Mouse (Mus musculus): Measurements from ENCODE around the gene Vmn1r208.
A peak's percentile ranks its signal among the peaks of the same experiment; 100 is the strongest.
"Not testable (repeated sequence)": the region's sequence is repeated elsewhere in the genome, so short reads cannot be mapped to it uniquely, and the experiment has no call there.

Vmn1r208 gene

DNA sequence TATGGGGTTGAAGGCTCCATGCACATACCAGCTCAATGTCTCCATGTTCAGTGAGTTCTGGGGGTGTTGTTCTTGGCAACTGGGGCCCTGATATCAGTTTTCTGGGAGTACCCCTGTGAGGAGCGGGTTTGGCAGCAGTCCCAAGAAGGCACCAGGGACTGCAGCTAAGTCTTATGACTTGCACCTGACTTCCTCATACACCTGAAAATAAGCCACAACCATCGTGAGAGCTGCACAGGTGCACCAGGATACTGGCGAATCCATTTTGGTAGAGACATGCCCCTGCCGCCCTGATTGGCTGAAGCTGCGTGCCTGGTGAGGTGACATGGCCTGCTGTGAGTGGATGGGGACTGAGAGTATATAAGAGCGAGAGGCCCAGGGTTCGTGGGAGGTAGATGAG, at the start of gene Vmn1r208:
Vmn1r208 (minus strand) TSS at position 101 of the 400 bp plus-strand sequence.
- not testable (repeated sequence) for DNase-seq (ENCODE audit: low read depth)

DNA sequence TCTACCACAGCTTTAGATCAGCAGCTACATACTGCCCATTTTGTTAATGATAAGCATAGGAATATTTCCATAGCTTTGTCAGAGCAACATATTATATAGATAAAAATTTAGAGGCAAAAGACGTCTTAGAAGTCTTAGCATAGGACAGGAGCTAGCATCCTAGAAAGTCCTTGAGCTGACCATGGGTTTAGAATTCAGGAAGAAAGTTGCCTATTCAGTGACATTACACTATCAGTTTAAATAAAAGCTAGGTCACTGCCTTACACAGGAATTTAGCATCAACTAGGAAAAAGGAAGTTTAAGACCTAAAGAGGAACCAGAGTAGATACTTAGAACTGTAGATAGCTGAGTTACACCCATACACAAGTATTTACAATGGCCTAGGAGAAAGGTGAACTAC, 44.4 kb upstream of the Vmn1r208 start:
- DNase-seq (ENCODE audit: low read depth) = not testable (repeated sequence)

- not testable (repeated sequence) for DNase-seq (ENCODE audit: low read depth)
Observed at GRCm38 (mm10) chr13:22809582-22809981, 32.4 kb upstream of the Vmn1r208 start, which contains the start of gene Vmn1r209. Gene Vmn1r209, minus strand, starts transcription at chr13:22809682.

- DNase-seq (ENCODE audit: low read depth) = not testable (repeated sequence)
Observed at GRCm38 (mm10) chr13:22788096-22788495, 10.9 kb upstream of the Vmn1r208 start.

DNA sequence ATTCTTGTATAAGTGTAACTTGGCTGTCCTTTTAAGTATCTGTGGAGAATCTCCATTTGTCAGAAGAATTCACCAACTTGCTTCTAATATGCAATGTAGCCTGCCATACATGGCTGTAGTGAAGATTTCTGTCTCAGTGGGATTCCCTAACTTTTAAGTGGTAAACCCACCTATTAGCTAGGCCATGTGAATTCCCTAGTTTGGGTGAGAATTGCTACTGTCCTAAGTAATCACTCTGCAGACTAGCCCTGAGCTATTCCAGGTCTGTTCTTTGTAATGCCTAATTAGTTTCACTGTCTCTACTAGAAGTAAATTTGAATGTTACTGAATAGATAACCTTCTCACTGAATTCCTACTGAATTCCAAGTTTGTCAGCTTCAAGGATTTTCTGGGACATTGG, 7.0 kb upstream of the Vmn1r208 start:
- DNase-seq (ENCODE audit: low read depth) = not testable (repeated sequence)

- DNase-seq (ENCODE audit: low read depth) = not testable (repeated sequence)
Observed at GRCm38 (mm10) chr13:22771592-22771991, 5.6 kb downstream of the Vmn1r208 start.

- peak; percentile 8 for DNase-seq (ENCODE audit: low read depth)
Observed at GRCm38 (mm10) chr13:22747524-22747923, 29.7 kb downstream of the Vmn1r208 start.

GRCm38 (mm10) chr13:22729529-22729928, 47.7 kb downstream of the Vmn1r208 start, which contains the start of gene Vmn1r207-ps:
Gene Vmn1r207-ps, minus strand, starts transcription at chr13:22729629.
- not testable (repeated sequence) for DNase-seq (ENCODE audit: low read depth)
